Mouse (Mus musculus) cortical plate, adult 2 months (tissue): ENCODE measurements at regions not wholly inside any gene's neighbourhood (a gene's known extent, or its start where the extent isn't known, plus 50 kb on each side); places are given as distances from the start of the nearest gene placed in this dataset.
"Not testable (repeated sequence)": the region's sequence is repeated elsewhere in the genome, so short reads cannot be mapped to it uniquely, and the experiment has no call there.

ENCODE experiments used
- H3K27ac ChIP-seq: fragments of 200-500 bp; 2 replicates; pipeline ENCODE4 v1.5.1; 2012; ENCODE audit warnings: low read length, control low read depth, inconsistent platforms; ENCODE audit not compliant: insufficient read depth
- H3K4me1 ChIP-seq: fragments of 200-500 bp; 2 replicates; pipeline ENCODE4 v1.6.1; 2011; ENCODE audit warnings: low read length; ENCODE audit not compliant: control insufficient read depth, insufficient read depth
- H3K4me3 ChIP-seq: fragments of 200-500 bp; 2 replicates; pipeline ENCODE4 v1.5.1; 2011; ENCODE audit warnings: mild to moderate bottlenecking, low read length, control low read depth; ENCODE audit not compliant: insufficient read depth
- CTCF ChIP-seq: fragments of 200-500 bp; IDR thresholded peaks from 2 replicates; pipeline ENCODE4 v1.5.1; 2011; ENCODE audit warnings: mild to moderate bottlenecking, control low read depth, low read length; ENCODE audit not compliant: insufficient read depth; ENCODE audit errors: extremely low read depth
- POLR2A ChIP-seq: fragments of 200-500 bp; IDR thresholded peaks from 2 replicates; pipeline ENCODE4 v1.6.1; 2011; ENCODE audit warnings: mild to moderate bottlenecking, low read length, control low read depth; ENCODE audit not compliant: insufficient read depth; ENCODE audit errors: extremely low read depth

GRCm38 (mm10) chr2:78268705-78269104 lies 322.5 kb upstream of the Cwc22 start:
- no peak for TF ChIP-seq CTCF
- TF ChIP-seq POLR2A = no peak
- H3K27ac ChIP-seq = no peak overlapping the region
- H3K4me3 ChIP-seq = no peak overlapping the region
- H3K4me1 ChIP-seq = no peaks in the 10 kb centered on the region

GRCm38 (mm10) chr2:78267527-78268375 lies 321.6 kb upstream of the Cwc22 start:
- Histone ChIP-seq H3K4me3 (no peak overlapping the region), H3K27ac (no peak overlapping the region), H3K4me1 (no peaks in the 10 kb centered on the region)
- no peak for TF ChIP-seq CTCF
- TF ChIP-seq POLR2A = no peak

- TF ChIP-seq POLR2A (no peak), CTCF (no peak)
- Histone ChIP-seq H3K4me1 (no peaks in the 10 kb centered on the region), H3K4me3 (no peak overlapping the region), H3K27ac (no peak overlapping the region)
These were observed 307.5 kb upstream of the Cwc22 start for GRCm38 (mm10) chr2:78253601-78254097.

GRCm38 (mm10) chr2:78246354-78246753 lies 300.2 kb upstream of the Cwc22 start:
- H3K27ac ChIP-seq = no peak overlapping the region
- no peaks in the 10 kb centered on the region for H3K4me1 ChIP-seq
- TF ChIP-seq CTCF = no peak
- no peak for TF ChIP-seq POLR2A
- H3K4me3 ChIP-seq = no peak overlapping the region

GRCm38 (mm10) chr2:78240299-78240698 lies 294.1 kb upstream of the Cwc22 start:
- peaks cover 3% of the 10 kb centered on the region; the same call in 1 of the 2 replicates for H3K4me1 ChIP-seq
- TF ChIP-seq CTCF (no peak), POLR2A (no peak)
- H3K27ac ChIP-seq = 0 out of 2 replicates have a peak overlapping the region, but pooled peaks have one; percentile 69
- H3K4me3 ChIP-seq = no peak overlapping the region

- H3K4me1 ChIP-seq, H3K27ac ChIP-seq, H3K4me3 ChIP-seq: not testable (repeated sequence)
These were observed 279.4 kb upstream of the Cwc22 start for GRCm38 (mm10) chr2:78225383-78226100.

GRCm38 (mm10) chr2:78214469-78214868 lies 268.3 kb upstream of the Cwc22 start:
- Histone ChIP-seq H3K4me3 (no peak overlapping the region), H3K4me1 (no peaks in the 10 kb centered on the region), H3K27ac (no peak overlapping the region)
- TF ChIP-seq POLR2A (no peak), CTCF (no peak)

- H3K4me3 ChIP-seq = no peak overlapping the region
- TF ChIP-seq CTCF = no peak
- no peak for TF ChIP-seq POLR2A
- no peak overlapping the region for H3K27ac ChIP-seq
- H3K4me1 ChIP-seq = no peaks in the 10 kb centered on the region
These were observed 258.9 kb upstream of the Cwc22 start for GRCm38 (mm10) chr2:78205125-78205524.

- H3K4me3 ChIP-seq = no peak overlapping the region
- no peaks in the 10 kb centered on the region for H3K4me1 ChIP-seq
- no peak for TF ChIP-seq POLR2A
- no peak for TF ChIP-seq CTCF
- no peak overlapping the region for H3K27ac ChIP-seq
These were observed 249.8 kb upstream of the Cwc22 start for GRCm38 (mm10) chr2:78196006-78196405.

- Histone ChIP-seq H3K4me1 (no peaks in the 10 kb centered on the region), H3K27ac (no peak overlapping the region), H3K4me3 (no peak overlapping the region)
- TF ChIP-seq CTCF = no peak
- no peak for TF ChIP-seq POLR2A
These were observed 243.4 kb upstream of the Cwc22 start for GRCm38 (mm10) chr2:78189620-78190019.
